Mouse (Mus musculus): ENCODE results near the gene Slc16a12. TPM values are rescaled to one million over a fixed set of nuclear protein-coding genes. Genes with fewer than 3 reads are reported as not detected.
"Not testable (repeated sequence)": the region's sequence is repeated elsewhere in the genome, so short reads cannot be mapped to it uniquely, and the experiment has no call there.

Gene Slc16a12
- polyA plus RNA-seq, 1 experiment: 1.2 TPM

- TF ChIP-seq EP300 (IDR thresholded peaks at IDR 0.05; ENCODE audit: insufficient read depth, low read depth, low read length): no peak
- no peak for TF ChIP-seq POLR2A (IDR thresholded peaks at IDR 0.05; ENCODE audit: insufficient read depth, low read length)
- peak; percentile 12 for TF ChIP-seq CTCF (IDR thresholded peaks at IDR 0.05; ENCODE audit: low read depth, low read length)
Measured at GRCm38 (mm10) chr19:34662067-34662507, 85.0 kb downstream of the Slc16a12 start.

GRCm38 (mm10) chr19:34656511-34657298 is 90.4 kb downstream of the Slc16a12 start:
- TF ChIP-seq POLR2A (IDR thresholded peaks at IDR 0.05; ENCODE audit: insufficient read depth, low read length): no peak
- TF ChIP-seq CTCF (IDR thresholded peaks at IDR 0.05; ENCODE audit: low read depth, low read length): no peak
- no peak for TF ChIP-seq EP300 (IDR thresholded peaks at IDR 0.05; ENCODE audit: insufficient read depth, low read depth, low read length)
- Histone ChIP-seq H3K27ac (ENCODE audit: insufficient read depth, low read length) (peak overlapping the region; percentile 89; the same call in 1 of the 2 replicates), H3K4me1 (ENCODE audit: control insufficient read depth, insufficient read depth, low read length) (peaks cover 2% of the 10 kb centered on the region)

More at GRCm38 (mm10) chr19:34662067-34662507, 85.0 kb downstream of the Slc16a12 start:
- Histone ChIP-seq H3K9me3 (replicated peaks; ENCODE audit: control insufficient read depth, insufficient read depth, low read length, poor library complexity, severe bottlenecking) (no peaks in the 10 kb centered on the region), H3K27me3 (ENCODE audit: control insufficient read depth, insufficient read depth, low read length, poor library complexity, severe bottlenecking) (no peaks in the 10 kb centered on the region), H3K27ac (ENCODE audit: insufficient read depth, low read length) (no peak overlapping the region), H3K9ac (ENCODE audit: low read depth, poor library complexity, severe bottlenecking) (no peak overlapping the region), H3K4me3 (ENCODE audit: low read depth, low read length) (peak overlapping the region; percentile 50; the same call in 1 of the 2 replicates), H3K4me1 (ENCODE audit: control insufficient read depth, insufficient read depth, low read length) (no peaks in the 10 kb centered on the region), H3K36me3 (ENCODE audit: control insufficient read depth, insufficient read depth, low read length, poor library complexity, severe bottlenecking) (no peaks in the 10 kb centered on the region)

GRCm38 (mm10) chr19:34655227-34655805 is 91.8 kb downstream of the Slc16a12 start:
- peak; percentile 78; the same call in 1 of the 2 replicates for TF ChIP-seq EP300 (IDR thresholded peaks at IDR 0.05; ENCODE audit: insufficient read depth, low read depth, low read length)
- TF ChIP-seq CTCF (IDR thresholded peaks at IDR 0.05; ENCODE audit: low read depth, low read length): no peak
- TF ChIP-seq POLR2A (IDR thresholded peaks at IDR 0.05; ENCODE audit: insufficient read depth, low read length): no peak
- Histone ChIP-seq H3K9ac (ENCODE audit: low read depth, poor library complexity, severe bottlenecking) (no peak overlapping the region), H3K9me3 (replicated peaks; ENCODE audit: control insufficient read depth, insufficient read depth, low read length, poor library complexity, severe bottlenecking) (no peaks in the 10 kb centered on the region), H3K27me3 (ENCODE audit: control insufficient read depth, insufficient read depth, low read length, poor library complexity, severe bottlenecking) (no peaks in the 10 kb centered on the region), H3K4me3 (ENCODE audit: low read depth, low read length) (no peak overlapping the region), H3K4me1 (ENCODE audit: control insufficient read depth, insufficient read depth, low read length) (peaks cover 2% of the 10 kb centered on the region), H3K27ac (ENCODE audit: insufficient read depth, low read length) (peak overlapping the region; percentile 89), H3K36me3 (ENCODE audit: control insufficient read depth, insufficient read depth, low read length, poor library complexity, severe bottlenecking) (no peaks in the 10 kb centered on the region)

More at GRCm38 (mm10) chr19:34656511-34657298, 90.4 kb downstream of the Slc16a12 start:
- Histone ChIP-seq H3K27me3 (ENCODE audit: control insufficient read depth, insufficient read depth, low read length, poor library complexity, severe bottlenecking) (no peaks in the 10 kb centered on the region), H3K9ac (ENCODE audit: low read depth, poor library complexity, severe bottlenecking) (no peak overlapping the region), H3K4me3 (ENCODE audit: low read depth, low read length) (no peak overlapping the region), H3K36me3 (ENCODE audit: control insufficient read depth, insufficient read depth, low read length, poor library complexity, severe bottlenecking) (no peaks in the 10 kb centered on the region), H3K9me3 (replicated peaks; ENCODE audit: control insufficient read depth, insufficient read depth, low read length, poor library complexity, severe bottlenecking) (no peaks in the 10 kb centered on the region)

- Histone ChIP-seq H3K9ac (ENCODE audit: low read depth, poor library complexity, severe bottlenecking) (no peak overlapping the region), H3K36me3 (ENCODE audit: control insufficient read depth, insufficient read depth, low read length, poor library complexity, severe bottlenecking) (no peaks in the 10 kb centered on the region), H3K4me3 (ENCODE audit: low read depth, low read length) (no peak overlapping the region), H3K27me3 (ENCODE audit: control insufficient read depth, insufficient read depth, low read length, poor library complexity, severe bottlenecking) (no peaks in the 10 kb centered on the region), H3K9me3 (replicated peaks; ENCODE audit: control insufficient read depth, insufficient read depth, low read length, poor library complexity, severe bottlenecking) (no peaks in the 10 kb centered on the region), H3K4me1 (ENCODE audit: control insufficient read depth, insufficient read depth, low read length) (peaks cover 2% of the 10 kb centered on the region), H3K27ac (ENCODE audit: insufficient read depth, low read length) (no peak overlapping the region)
- TF ChIP-seq CTCF (IDR thresholded peaks at IDR 0.05; ENCODE audit: low read depth, low read length): no peak
- no peak for TF ChIP-seq EP300 (IDR thresholded peaks at IDR 0.05; ENCODE audit: insufficient read depth, low read depth, low read length)
- TF ChIP-seq POLR2A (IDR thresholded peaks at IDR 0.05; ENCODE audit: insufficient read depth, low read length): no peak
Measured at GRCm38 (mm10) chr19:34650997-34651396, 96.1 kb downstream of the Slc16a12 start.

GRCm38 (mm10) chr19:34650276-34650675 is 96.8 kb downstream of the Slc16a12 start:
- peaks cover 2% of the 10 kb centered on the region for H3K4me1 ChIP-seq (ENCODE audit: control insufficient read depth, insufficient read depth, low read length)
- no peak overlapping the region for H3K4me3 ChIP-seq (ENCODE audit: low read depth, low read length)
- no peak overlapping the region for H3K9ac ChIP-seq (ENCODE audit: low read depth, poor library complexity, severe bottlenecking)
- no peaks in the 10 kb centered on the region for H3K27me3 ChIP-seq (ENCODE audit: control insufficient read depth, insufficient read depth, low read length, poor library complexity, severe bottlenecking)
- no peak overlapping the region for H3K27ac ChIP-seq (ENCODE audit: insufficient read depth, low read length)
- H3K36me3 ChIP-seq (ENCODE audit: control insufficient read depth, insufficient read depth, low read length, poor library complexity, severe bottlenecking): no peaks in the 10 kb centered on the region
- no peaks in the 10 kb centered on the region for H3K9me3 ChIP-seq (replicated peaks; ENCODE audit: control insufficient read depth, insufficient read depth, low read length, poor library complexity, severe bottlenecking)
- TF ChIP-seq CTCF (IDR thresholded peaks at IDR 0.05; ENCODE audit: low read depth, low read length): no peak
- TF ChIP-seq EP300 (IDR thresholded peaks at IDR 0.05; ENCODE audit: insufficient read depth, low read depth, low read length): no peak
- TF ChIP-seq POLR2A (IDR thresholded peaks at IDR 0.05; ENCODE audit: insufficient read depth, low read length): no peak

GRCm38 (mm10) chr19:34647630-34648029 is 99.5 kb downstream of the Slc16a12 start:
- not testable (repeated sequence) for H3K4me3 ChIP-seq (ENCODE audit: low read depth, low read length); H3K4me1 ChIP-seq (ENCODE audit: control insufficient read depth, insufficient read depth, low read length); H3K9me3 ChIP-seq (replicated peaks; ENCODE audit: control insufficient read depth, insufficient read depth, low read length, poor library complexity, severe bottlenecking); H3K27ac ChIP-seq (ENCODE audit: insufficient read depth, low read length); H3K36me3 ChIP-seq (ENCODE audit: control insufficient read depth, insufficient read depth, low read length, poor library complexity, severe bottlenecking); H3K9ac ChIP-seq (ENCODE audit: low read depth, poor library complexity, severe bottlenecking); H3K27me3 ChIP-seq (ENCODE audit: control insufficient read depth, insufficient read depth, low read length, poor library complexity, severe bottlenecking)

All from ES-Bruce4 (cell line).